Mouse (Mus musculus): ENCODE results near the gene Glis3. TPM values are rescaled to one million over a fixed set of nuclear protein-coding genes. Genes with fewer than 3 reads are reported as not detected.

Glis3 gene
- polyA plus RNA-seq, 1 experiment: 31.6 TPM

GRCm38 (mm10) chr19:28635991-28636553, 43.8 kb downstream of the Glis3 start:
- Histone ChIP-seq H3K27ac (ENCODE audit: insufficient read depth, low read length) (no peak overlapping the region), H3K4me1 (ENCODE audit: control insufficient read depth, insufficient read depth, low read length) (peaks cover 5% of the 10 kb centered on the region), H3K4me3 (ENCODE audit: insufficient read depth, low read length) (no peak overlapping the region)
- TF ChIP-seq CTCF (IDR thresholded peaks at IDR 0.05; ENCODE audit: borderline replicate concordance, insufficient read depth, low read length) (no peak), POLR2A (IDR thresholded peaks at IDR 0.05; ENCODE audit: low read depth, low read length) (no peak)

DNA sequence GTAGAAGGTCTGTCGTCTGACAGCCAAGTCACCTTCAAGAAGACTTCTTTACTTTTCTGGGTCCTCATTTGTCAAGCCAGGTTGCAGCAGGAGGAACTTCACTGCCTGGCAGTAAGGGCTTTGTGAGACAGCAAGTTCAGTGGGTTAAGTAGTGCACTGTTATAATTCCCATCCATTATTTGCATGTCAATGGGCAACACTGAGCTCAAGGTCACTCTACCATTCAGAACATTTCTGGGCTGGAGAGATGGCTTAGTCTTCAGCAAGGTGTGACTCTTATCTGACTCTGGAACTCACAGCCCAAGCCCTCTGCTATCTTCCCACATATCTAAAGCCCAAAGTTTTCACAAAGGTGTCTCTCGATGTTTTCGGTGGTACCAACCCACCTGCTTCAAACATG, 44.9 kb downstream of the Glis3 start:
- TF ChIP-seq POLR2A (IDR thresholded peaks at IDR 0.05; ENCODE audit: low read depth, low read length) (no peak), CTCF (IDR thresholded peaks at IDR 0.05; ENCODE audit: borderline replicate concordance, insufficient read depth, low read length) (no peak)
- H3K4me1 ChIP-seq (ENCODE audit: control insufficient read depth, insufficient read depth, low read length): no peaks in the 10 kb centered on the region
- H3K4me3 ChIP-seq (ENCODE audit: insufficient read depth, low read length): no peak overlapping the region
- H3K27ac ChIP-seq (ENCODE audit: insufficient read depth, low read length): no peak overlapping the region

DNA sequence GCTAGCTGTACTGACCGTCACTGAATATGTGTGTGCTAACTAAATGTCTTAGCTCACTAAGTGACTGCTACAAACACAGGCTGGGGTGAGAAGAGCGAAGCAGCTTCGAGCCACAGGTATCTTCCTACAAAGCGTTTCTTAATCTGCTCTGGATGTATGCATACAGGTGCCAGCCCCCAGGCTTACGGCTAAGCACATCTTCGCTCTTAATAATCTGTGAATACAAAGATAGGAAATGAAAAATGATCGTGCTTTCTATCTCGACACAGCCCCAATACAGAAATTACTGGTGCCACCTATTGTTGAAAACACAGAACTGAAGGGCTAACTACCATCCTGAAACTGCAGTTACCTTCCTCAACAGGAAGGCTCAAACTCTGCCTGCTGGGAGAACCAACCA, 51.5 kb downstream of the Glis3 start:
- Histone ChIP-seq H3K4me3 (ENCODE audit: insufficient read depth, low read length) (no peak overlapping the region), H3K27ac (ENCODE audit: insufficient read depth, low read length) (no peak overlapping the region), H3K4me1 (ENCODE audit: control insufficient read depth, insufficient read depth, low read length) (peaks cover 6% of the 10 kb centered on the region)
- no peak for TF ChIP-seq CTCF (IDR thresholded peaks at IDR 0.05; ENCODE audit: borderline replicate concordance, insufficient read depth, low read length)

- Histone ChIP-seq H3K4me1 (ENCODE audit: control insufficient read depth, insufficient read depth, low read length) (peaks cover 10% of the 10 kb centered on the region), H3K27ac (ENCODE audit: insufficient read depth, low read length) (no peak overlapping the region), H3K4me3 (ENCODE audit: insufficient read depth, low read length) (no peak overlapping the region)
- TF ChIP-seq POLR2A (IDR thresholded peaks at IDR 0.05; ENCODE audit: low read depth, low read length) (no peak), CTCF (IDR thresholded peaks at IDR 0.05; ENCODE audit: borderline replicate concordance, insufficient read depth, low read length) (no peak)
Observed at GRCm38 (mm10) chr19:28626189-28626588, 53.7 kb downstream of the Glis3 start.

- H3K4me3 ChIP-seq (ENCODE audit: insufficient read depth, low read length): no peak overlapping the region
- H3K27ac ChIP-seq (ENCODE audit: insufficient read depth, low read length): peak overlapping the region; percentile 95
- peaks cover 11% of the 10 kb centered on the region for H3K4me1 ChIP-seq (ENCODE audit: control insufficient read depth, insufficient read depth, low read length)
- TF ChIP-seq CTCF (IDR thresholded peaks at IDR 0.05; ENCODE audit: borderline replicate concordance, insufficient read depth, low read length) (no peak), POLR2A (IDR thresholded peaks at IDR 0.05; ENCODE audit: low read depth, low read length) (no peak)
Observed at GRCm38 (mm10) chr19:28624571-28624970, 55.3 kb downstream of the Glis3 start.

GRCm38 (mm10) chr19:28623726-28624125, 56.2 kb downstream of the Glis3 start:
- H3K4me3 ChIP-seq (ENCODE audit: insufficient read depth, low read length): no peak overlapping the region

GRCm38 (mm10) chr19:28621608-28622505, 58.0 kb downstream of the Glis3 start:
- H3K4me1 ChIP-seq (ENCODE audit: control insufficient read depth, insufficient read depth, low read length): peaks cover 11% of the 10 kb centered on the region
- TF ChIP-seq CTCF (IDR thresholded peaks at IDR 0.05; ENCODE audit: borderline replicate concordance, insufficient read depth, low read length): no peak
- no peak for TF ChIP-seq POLR2A (IDR thresholded peaks at IDR 0.05; ENCODE audit: low read depth, low read length)
- H3K4me3 ChIP-seq (ENCODE audit: insufficient read depth, low read length): no peak overlapping the region
- peak overlapping the region; percentile 77 for H3K27ac ChIP-seq (ENCODE audit: insufficient read depth, low read length)

More at GRCm38 (mm10) chr19:28623726-28624125, 56.2 kb downstream of the Glis3 start:
- H3K27ac ChIP-seq (ENCODE audit: insufficient read depth, low read length): peak overlapping the region; percentile 95
- no peak for TF ChIP-seq CTCF (IDR thresholded peaks at IDR 0.05; ENCODE audit: borderline replicate concordance, insufficient read depth, low read length)
- no peak for TF ChIP-seq POLR2A (IDR thresholded peaks at IDR 0.05; ENCODE audit: low read depth, low read length)
- H3K4me1 ChIP-seq (ENCODE audit: control insufficient read depth, insufficient read depth, low read length): peaks cover 11% of the 10 kb centered on the region

GRCm38 (mm10) chr19:28617736-28618135, 62.1 kb downstream of the Glis3 start:
- Histone ChIP-seq H3K4me3 (ENCODE audit: insufficient read depth, low read length) (no peak overlapping the region), H3K27ac (ENCODE audit: insufficient read depth, low read length) (no peak overlapping the region), H3K4me1 (ENCODE audit: control insufficient read depth, insufficient read depth, low read length) (peaks cover 5% of the 10 kb centered on the region)
- TF ChIP-seq POLR2A (IDR thresholded peaks at IDR 0.05; ENCODE audit: low read depth, low read length) (no peak), CTCF (IDR thresholded peaks at IDR 0.05; ENCODE audit: borderline replicate concordance, insufficient read depth, low read length) (no peak)

DNA sequence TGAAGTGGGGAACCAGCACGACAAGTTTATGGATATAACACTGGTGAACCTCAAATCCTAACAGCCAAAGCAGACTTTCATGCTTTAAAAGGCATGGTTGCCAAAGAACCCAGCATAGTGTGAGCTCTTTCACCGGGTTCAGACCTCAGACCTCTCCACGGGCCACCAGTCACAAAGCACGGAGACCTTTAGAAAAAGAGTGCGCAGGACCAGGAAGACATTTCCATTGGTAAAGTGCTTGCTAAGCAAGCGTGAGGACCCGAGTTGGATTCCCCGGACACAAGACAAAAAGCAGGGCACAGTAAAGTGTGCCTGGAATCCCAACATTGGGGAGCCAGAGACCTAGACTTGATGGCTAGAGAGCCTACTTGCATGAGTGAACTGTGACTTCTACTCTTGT, 62.7 kb downstream of the Glis3 start:
- Histone ChIP-seq H3K4me1 (ENCODE audit: control insufficient read depth, insufficient read depth, low read length) (peaks cover 5% of the 10 kb centered on the region), H3K27ac (ENCODE audit: insufficient read depth, low read length) (no peak overlapping the region), H3K4me3 (ENCODE audit: insufficient read depth, low read length) (no peak overlapping the region)
- no peak for TF ChIP-seq CTCF (IDR thresholded peaks at IDR 0.05; ENCODE audit: borderline replicate concordance, insufficient read depth, low read length)
- no peak for TF ChIP-seq POLR2A (IDR thresholded peaks at IDR 0.05; ENCODE audit: low read depth, low read length)

DNA sequence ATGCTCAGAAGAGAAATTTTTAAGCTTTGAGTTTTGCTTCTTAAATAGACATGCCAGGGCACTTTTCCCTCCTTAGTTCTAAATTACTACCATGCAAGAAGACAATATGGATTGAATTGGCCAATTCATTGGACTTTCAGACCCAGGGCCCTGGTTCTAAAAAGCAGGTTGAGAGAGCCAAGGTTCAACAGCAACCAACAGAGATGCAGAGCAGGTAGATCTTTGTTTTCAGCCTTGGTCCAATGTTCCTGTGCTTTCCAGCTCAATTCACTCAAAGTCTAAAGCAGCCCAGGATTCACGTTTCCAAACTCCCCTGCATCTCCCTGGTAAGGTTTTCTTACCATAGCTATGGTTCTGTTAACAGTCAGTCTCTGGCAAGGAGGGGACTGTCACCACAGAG, 63.4 kb downstream of the Glis3 start:
- no peak for TF ChIP-seq CTCF (IDR thresholded peaks at IDR 0.05; ENCODE audit: borderline replicate concordance, insufficient read depth, low read length)
- no peak for TF ChIP-seq POLR2A (IDR thresholded peaks at IDR 0.05; ENCODE audit: low read depth, low read length)
- H3K27ac ChIP-seq (ENCODE audit: insufficient read depth, low read length): 0 out of 2 replicates have a peak overlapping the region, but pooled peaks have one; percentile 12

More for the DNA sequence above, 63.4 kb downstream of the Glis3 start:
- no peak overlapping the region for H3K4me3 ChIP-seq (ENCODE audit: insufficient read depth, low read length)
- H3K4me1 ChIP-seq (ENCODE audit: control insufficient read depth, insufficient read depth, low read length): peaks cover 3% of the 10 kb centered on the region
